ENCODE assay signal across 8 mouse cellular contexts in the genomic region with DNA sequence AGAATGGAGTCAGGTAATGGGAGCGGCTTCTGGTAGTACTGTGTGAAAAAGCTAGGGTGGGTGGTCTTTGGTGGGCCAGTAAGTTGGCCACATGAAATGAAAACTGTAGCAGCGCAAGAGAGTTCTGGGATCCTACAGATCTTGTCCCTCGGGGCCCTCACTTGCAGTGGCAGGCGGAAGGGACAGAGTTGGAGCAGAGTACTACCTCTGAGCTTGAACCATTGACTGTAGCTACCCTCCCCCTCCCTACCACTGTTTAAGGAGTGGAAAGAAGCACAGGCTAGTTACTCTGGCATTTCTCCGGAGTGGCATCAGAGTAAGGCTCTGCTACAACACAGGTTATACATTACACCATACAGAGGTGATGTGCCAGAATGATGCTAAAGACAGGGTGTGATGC. TPM values are rescaled to one million over a fixed set of nuclear protein-coding genes. Genes with fewer than 3 reads are reported as not detected.
DNase-seq lines count a peak whose midpoint lies in the region; ATAC-seq and TF ChIP-seq lines count a peak whose summit lies in the region.

No protein-coding gene starts in this region.

- no peaks in the 10 kb centered on the region for H3K9me3 ChIP-seq in embryonic facial prominence, embryonic 11.5 days (replicated peaks; ENCODE audit: control insufficient read depth, low read length)
- no peaks in the 10 kb centered on the region for H3K9me3 ChIP-seq in intestine, embryonic 15.5 days

- H3K4me1 ChIP-seq in embryonic facial prominence, embryonic 11.5 days (ENCODE audit: control insufficient read depth, insufficient read depth, low read length): no peaks in the 10 kb centered on the region
- no peaks in the 10 kb centered on the region for H3K4me1 ChIP-seq in intestine, embryonic 15.5 days (replicated peaks)

- H3K4me2 ChIP-seq in embryonic facial prominence, embryonic 11.5 days (ENCODE audit: low read depth, low read length): peak overlapping the region; percentile 40
- H3K4me2 ChIP-seq in intestine, embryonic 15.5 days (replicated peaks): peak overlapping the region; percentile 60
- H3K4me2 ChIP-seq in myocyte (ENCODE audit: low read depth): peak overlapping the region; percentile 71

- H3K27me3 ChIP-seq in embryonic facial prominence, embryonic 11.5 days (ENCODE audit: control insufficient read depth, insufficient read depth, low read length): no peaks in the 10 kb centered on the region; the same call in 1 of the 2 replicates
- no peaks in the 10 kb centered on the region for H3K27me3 ChIP-seq in intestine, embryonic 15.5 days (replicated peaks)
- no peaks in the 10 kb centered on the region for H3K27me3 ChIP-seq in myocyte (ENCODE audit: control insufficient read depth, insufficient read depth, insufficient read length)

- no peaks in the 10 kb centered on the region for H3K36me3 ChIP-seq in embryonic facial prominence, embryonic 11.5 days (replicated peaks; ENCODE audit: control insufficient read depth, insufficient read depth, low read depth, low read length)
- H3K36me3 ChIP-seq in intestine, embryonic 15.5 days: no peaks in the 10 kb centered on the region
- H3K36me3 ChIP-seq in myocyte (ENCODE audit: control insufficient read depth, insufficient read depth): peaks cover 4% of the 10 kb centered on the region

- no peak for TF ChIP-seq POLR2A in myocyte (IDR thresholded peaks at IDR 0.05; ENCODE audit: insufficient read length, low read depth)

- WGBS in embryonic facial prominence, embryonic 11.5 days: 32% methylated on average over 5 of the region's 5 CpGs
- WGBS in intestine, embryonic 15.5 days: 28% methylated on average over 5 of the region's 5 CpGs

- H3K79me2 ChIP-seq in myocyte (ENCODE audit: control insufficient read depth, insufficient read depth): peaks cover 7% of the 10 kb centered on the region

- 0 out of 2 replicates have a peak overlapping the region, but pooled peaks have one; percentile 8 for H3K9ac ChIP-seq in embryonic facial prominence, embryonic 11.5 days (replicated peaks; ENCODE audit: low read length)
- H3K9ac ChIP-seq in intestine, embryonic 15.5 days: no peak overlapping the region

- DNase-seq in layer of hippocampus, adult 2 months (ENCODE audit: low spot score in 2 of 2): no peak
- no peak for DNase-seq in layer of hippocampus, adult 9-10 months (ENCODE audit: low spot score)
- no peak for DNase-seq in embryonic facial prominence, embryonic 11.5 days (ENCODE audit: low spot score)
- no peak for DNase-seq in testis, postnatal 10 days (ENCODE audit: low spot score)
- DNase-seq in adrenal gland, postnatal 4 days (ENCODE audit: low spot score in 2 of 2): no peak
- no peak for DNase-seq in cerebellum, adult 8-10 months

- ATAC-seq in embryonic facial prominence, embryonic 11.5 days (replicated peaks; ENCODE audit: insufficient number of reproducible peaks, low FRiP score, low TSS enrichment, low read depth): no peak; the same call in 1 of the 2 replicates
- no peak for ATAC-seq in intestine, embryonic 15.5 days

- peak overlapping the region; percentile 69 for H3K4me3 ChIP-seq in layer of hippocampus, adult 2 months
- H3K4me3 ChIP-seq in embryonic facial prominence, embryonic 11.5 days (ENCODE audit: low read depth, low read length): peak overlapping the region; percentile 35
- H3K4me3 ChIP-seq in intestine, embryonic 15.5 days (replicated peaks): peak overlapping the region; percentile 47
- H3K4me3 ChIP-seq in myocyte: peak overlapping the region; percentile 48

- 0 out of 2 replicates have a peak, but pooled peaks have one; percentile 12 for TF ChIP-seq CTCF in layer of hippocampus, adult 2 months (conservative IDR thresholded peaks at IDR 0.05)

- no peak overlapping the region for H3ac ChIP-seq in myocyte (ENCODE audit: control insufficient read depth, insufficient read length)

- H3K27ac ChIP-seq in layer of hippocampus, adult 2 months: peak overlapping the region; percentile 49
- H3K27ac ChIP-seq in embryonic facial prominence, embryonic 11.5 days (replicated peaks; ENCODE audit: low read depth, low read length): no peak overlapping the region
- no peak overlapping the region for H3K27ac ChIP-seq in intestine, embryonic 15.5 days

TF ChIP-seq in myocyte, 11 proteins besides CTCF, POLR2A, EP300 and RAD21:
- TF ChIP-seq SRF (IDR thresholded peaks at IDR 0.05; ENCODE audit: control insufficient read depth, insufficient read length, low read depth): no peak
- TF ChIP-seq CEBPB (IDR thresholded peaks at IDR 0.05; ENCODE audit: insufficient read depth, poor library complexity, severe bottlenecking): no peak
- TF ChIP-seq TCF3 (IDR thresholded peaks at IDR 0.05; ENCODE audit: insufficient read length, low read depth): no peak
- no peak for TF ChIP-seq MAX (IDR thresholded peaks at IDR 0.05; ENCODE audit: low read depth)
- no peak for TF ChIP-seq MYOD1 (IDR thresholded peaks at IDR 0.05; ENCODE audit: control insufficient read depth in 1 of 3, insufficient read length in 2 of 3, low read depth in 2 of 3)
- no peak for TF ChIP-seq USF1 (IDR thresholded peaks at IDR 0.05; ENCODE audit: low read depth)
- no peak for TF ChIP-seq E2F4 (IDR thresholded peaks at IDR 0.05; ENCODE audit: insufficient read depth)
- TF ChIP-seq TCF12 (IDR thresholded peaks at IDR 0.05; ENCODE audit: insufficient read depth, poor library complexity, severe bottlenecking): no peak
- TF ChIP-seq MYOG (IDR thresholded peaks at IDR 0.05; ENCODE audit: control insufficient read depth in 1 of 3, insufficient read depth in 1 of 3, insufficient read length in 2 of 3, low read depth in 2 of 3): no peak
- TF ChIP-seq REST (IDR thresholded peaks at IDR 0.05; ENCODE audit: insufficient read depth, insufficient read length): no peak
- no peak for TF ChIP-seq POLR2AphosphoS2 (IDR thresholded peaks at IDR 0.05; ENCODE audit: insufficient read length, low read depth)

RNA-seq across cellular contexts. Expression of gene Atg4a, which starts 0.3 kb away (rescaled TPM):
- 10 to 100 TPM in 1 of 2 experiments, 1 to 10 TPM in 1; 8.5 to 13.1 TPM for total RNA-seq in layer of hippocampus, adult 2 months (2021)
- 16.7 and 22.6 TPM in 2 replicates for polyA plus RNA-seq in embryonic facial prominence, embryonic 11.5 days (2014; fragmentation: Nextera tagmentation; extraction: Ambion mirVana)
- 14.9 and 16.7 TPM in 2 replicates for polyA plus RNA-seq in intestine, embryonic 15.5 days (2015; fragmentation: Nextera tagmentation; extraction: Ambion mirVana)
- 8.5 TPM for polyA plus RNA-seq in myocyte (2012; fragmentation: generic; extraction: Trizol)
- 10 to 100 TPM; 15.9 to 16.8 TPM for total RNA-seq in adrenal gland, postnatal 4 days (2021)

RNA-seq across cellular contexts. Expression of gene Psmd10, which starts 0.4 kb away (rescaled TPM):
- 10 to 100 TPM; 19.5 to 22.3 TPM for total RNA-seq in layer of hippocampus, adult 2 months (2021)
- 49.5 and 52.3 TPM in 2 replicates for polyA plus RNA-seq in embryonic facial prominence, embryonic 11.5 days (2014; fragmentation: Nextera tagmentation; extraction: Ambion mirVana)
- polyA plus RNA-seq in intestine, embryonic 15.5 days (2015; fragmentation: Nextera tagmentation; extraction: Ambion mirVana): 46.0 and 46.2 TPM in 2 replicates
- polyA plus RNA-seq in myocyte (2012; fragmentation: generic; extraction: Trizol): 27.0 TPM
- 10 to 100 TPM; 27.8 to 30.2 TPM for total RNA-seq in adrenal gland, postnatal 4 days (2021)

RNA-seq across cellular contexts. Expression of gene Vsig1, which starts 49.6 kb away (rescaled TPM):
- not detected for total RNA-seq in layer of hippocampus, adult 2 months (2021)
- polyA plus RNA-seq in embryonic facial prominence, embryonic 11.5 days (2014; fragmentation: Nextera tagmentation; extraction: Ambion mirVana): 0.10 TPM in 1 of 2 replicates, not detected in the other
- polyA plus RNA-seq in intestine, embryonic 15.5 days (2015; fragmentation: Nextera tagmentation; extraction: Ambion mirVana): 0.77 and 0.88 TPM in 2 replicates
- polyA plus RNA-seq in myocyte (2012; fragmentation: generic; extraction: Trizol): not detected
- total RNA-seq in adrenal gland, postnatal 4 days (2021): not detected
